Mouse (Mus musculus): ENCODE measurements around the gene Tmed2. TPM values are rescaled to one million over a fixed set of nuclear protein-coding genes. Genes with fewer than 3 reads are reported as not detected.
"Not testable (repeated sequence)": the region's sequence is repeated elsewhere in the genome, so short reads cannot be mapped to it uniquely, and the experiment has no call there.

Tmed2 gene
- polyA plus RNA-seq, 1 experiment from 2014 or later, result 649 TPM

DNA sequence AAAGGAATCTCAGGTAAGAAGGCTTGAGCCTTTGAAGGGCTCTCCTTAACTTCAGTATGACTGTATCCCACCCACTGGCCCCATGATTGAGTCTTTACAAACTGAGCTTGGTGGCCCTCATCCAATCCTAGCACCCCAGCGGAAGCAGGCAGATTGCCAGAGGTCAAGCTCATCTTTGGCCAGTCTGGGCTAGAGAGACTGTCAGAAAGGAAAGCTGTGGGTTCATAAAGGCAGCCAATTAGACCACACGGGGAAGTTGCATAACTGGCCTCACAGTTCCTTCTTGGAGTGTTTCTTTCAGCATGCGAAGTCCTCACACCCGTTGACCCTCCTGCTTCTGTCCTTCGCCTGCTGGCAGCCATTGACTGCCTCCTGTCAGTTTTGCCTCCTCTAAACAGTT is 42.0 kb downstream of the Tmed2 start:
- peaks cover 6% of the 10 kb centered on the region; the same call in 1 of the 2 replicates for H3K4me1 ChIP-seq (ENCODE audit: control insufficient read depth, insufficient read depth, low read length)
- 81% methylated on average over 5 of the region's 5 CpGs for WGBS
- H3K9me3 ChIP-seq (ENCODE audit: control insufficient read depth, low read length), result no peaks in the 10 kb centered on the region
- no peak overlapping the region for H3K9ac ChIP-seq (ENCODE audit: low read depth, low read length)
- H3K4me2 ChIP-seq (ENCODE audit: low read depth, low read length), result no peak overlapping the region
- H3K27ac ChIP-seq (ENCODE audit: low read length), result no peak overlapping the region
- no peak overlapping the region for H3K4me3 ChIP-seq (ENCODE audit: low read length)
- no peak for ATAC-seq
- H3K27me3 ChIP-seq (replicated peaks; ENCODE audit: control insufficient read depth, insufficient read depth, low read length), result no peaks in the 10 kb centered on the region
- H3K36me3 ChIP-seq (ENCODE audit: control insufficient read depth, insufficient read depth, low read length), result peaks cover 14% of the 10 kb centered on the region

DNA sequence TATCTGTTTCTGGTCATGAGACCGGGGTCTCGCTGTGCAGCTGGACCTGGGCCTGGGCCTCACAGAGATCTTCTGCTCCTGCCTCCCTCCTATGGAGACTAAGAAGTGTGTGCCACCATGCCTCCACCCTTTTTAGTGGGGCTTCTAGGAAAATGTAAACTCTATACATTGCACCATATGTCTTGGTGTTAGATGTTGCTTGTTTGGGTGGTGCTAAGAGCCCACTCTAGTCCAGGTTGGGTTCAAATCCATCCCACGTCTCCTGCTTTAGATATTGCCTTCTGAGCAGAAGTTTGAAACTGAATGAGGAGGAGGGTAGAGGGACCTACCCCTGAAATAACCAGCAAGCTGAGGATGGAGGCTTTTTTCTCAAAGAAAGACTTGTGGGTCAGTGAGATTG is 52.3 kb downstream of the Tmed2 start:
- Histone ChIP-seq H3K9ac (ENCODE audit: low read depth, low read length) (no peak overlapping the region), H3K36me3 (ENCODE audit: control insufficient read depth, insufficient read depth, low read length) (peaks cover 3% of the 10 kb centered on the region; the same call in 1 of the 2 replicates), H3K4me1 (ENCODE audit: control insufficient read depth, insufficient read depth, low read length) (no peaks in the 10 kb centered on the region), H3K27ac (ENCODE audit: low read length) (no peak overlapping the region), H3K4me2 (ENCODE audit: low read depth, low read length) (no peak overlapping the region), H3K9me3 (ENCODE audit: control insufficient read depth, low read length) (no peaks in the 10 kb centered on the region), H3K4me3 (ENCODE audit: low read length) (no peak overlapping the region), H3K27me3 (replicated peaks; ENCODE audit: control insufficient read depth, insufficient read depth, low read length) (no peaks in the 10 kb centered on the region)
- 95% methylated on average over 3 of the region's 3 CpGs for WGBS
- no peak for ATAC-seq

DNA sequence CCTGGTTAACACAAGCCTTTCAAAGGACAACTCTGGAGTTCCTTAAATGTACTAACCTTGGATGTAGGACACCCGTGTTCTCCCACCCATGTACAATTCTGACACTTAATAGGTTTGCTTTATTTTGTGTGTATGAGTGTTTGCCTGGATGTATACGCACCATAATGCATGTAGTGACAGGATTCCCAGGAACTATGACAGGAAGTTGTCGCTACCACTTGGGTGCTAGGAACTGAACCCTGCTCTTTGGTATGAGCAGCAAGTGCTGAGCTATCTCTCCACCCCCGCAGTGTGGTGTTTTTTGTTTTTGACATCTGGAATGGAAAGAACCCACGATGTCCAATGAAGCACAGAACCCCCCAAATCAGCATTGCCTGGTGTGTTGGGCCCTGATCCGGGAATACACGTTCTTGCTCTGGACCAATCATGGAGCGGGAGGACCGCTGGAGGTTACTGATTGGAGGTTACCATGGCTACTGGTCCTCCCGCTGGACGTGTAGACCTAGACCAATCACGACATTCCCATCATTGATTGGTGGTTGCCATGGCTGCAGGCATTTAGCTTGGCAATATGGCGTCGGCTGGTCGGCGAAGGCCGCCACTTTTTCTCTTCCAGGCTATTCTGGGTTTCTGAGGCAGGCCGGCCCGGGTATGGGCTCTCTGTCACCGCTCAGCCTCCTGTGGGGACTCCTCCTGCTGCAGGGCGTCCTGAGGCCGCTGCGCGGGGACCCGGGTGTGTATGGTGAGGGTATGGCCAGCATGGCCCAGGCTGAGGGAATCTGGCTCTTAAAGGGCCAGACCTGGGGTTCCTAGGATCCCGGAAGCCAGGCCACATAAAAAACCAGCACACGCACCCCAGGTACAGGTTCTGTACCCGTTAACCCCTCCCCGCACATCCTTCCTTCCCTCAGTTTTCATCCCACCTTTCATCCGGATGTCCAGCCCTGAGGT is 58.0 kb downstream of the Tmed2 start:
- 7% methylated on average over 30 of the region's 30 CpGs for WGBS
- peak; percentile 100 for ATAC-seq
- peaks cover 5% of the 10 kb centered on the region for H3K4me1 ChIP-seq (ENCODE audit: control insufficient read depth, insufficient read depth, low read length)
- no peaks in the 10 kb centered on the region for H3K9me3 ChIP-seq (ENCODE audit: control insufficient read depth, low read length)
- H3K9ac ChIP-seq (ENCODE audit: low read depth, low read length), result peak overlapping the region; percentile 76
- peak overlapping the region; percentile 92 for H3K4me2 ChIP-seq (ENCODE audit: low read depth, low read length)
- H3K27ac ChIP-seq (ENCODE audit: low read length), result no peak overlapping the region
- peak overlapping the region; percentile 84 for H3K4me3 ChIP-seq (ENCODE audit: low read length)
- H3K36me3 ChIP-seq (ENCODE audit: control insufficient read depth, insufficient read depth, low read length), result peaks cover 2% of the 10 kb centered on the region; the same call in 1 of the 2 replicates
- H3K27me3 ChIP-seq (replicated peaks; ENCODE audit: control insufficient read depth, insufficient read depth, low read length), result no peaks in the 10 kb centered on the region

DNA sequence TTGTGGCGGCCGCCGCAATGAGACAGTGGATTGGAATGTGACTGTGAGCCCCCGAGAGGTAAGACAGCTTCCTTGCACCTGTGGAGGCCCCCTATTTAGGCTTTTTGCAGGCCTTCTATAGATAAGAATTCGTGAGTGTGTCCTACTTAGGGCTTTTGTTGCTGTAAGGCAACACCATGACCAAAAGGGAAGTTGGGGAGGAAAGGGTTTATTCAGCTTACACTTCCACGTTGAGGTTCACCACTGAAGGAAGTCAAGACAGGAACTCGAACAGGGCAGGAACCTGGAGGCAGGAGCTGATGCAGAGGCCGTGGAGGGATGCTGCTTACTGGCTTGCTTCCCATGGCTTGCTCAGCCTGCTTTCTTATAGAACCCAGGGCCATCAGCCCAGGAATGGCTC is 59.2 kb downstream of the Tmed2 start:
- not testable (repeated sequence) for H3K4me2 ChIP-seq (ENCODE audit: low read depth, low read length); H3K9me3 ChIP-seq (ENCODE audit: control insufficient read depth, low read length); H3K4me3 ChIP-seq (ENCODE audit: low read length); H3K27me3 ChIP-seq (replicated peaks; ENCODE audit: control insufficient read depth, insufficient read depth, low read length); H3K27ac ChIP-seq (ENCODE audit: low read length); H3K9ac ChIP-seq (ENCODE audit: low read depth, low read length); ATAC-seq; H3K4me1 ChIP-seq (ENCODE audit: control insufficient read depth, insufficient read depth, low read length); H3K36me3 ChIP-seq (ENCODE audit: control insufficient read depth, insufficient read depth, low read length)
- WGBS, result 60% methylated on average over 8 of the region's 8 CpGs

Other genes starting within 250 kb of the Tmed2 start
- 5.6 and 6.6 TPM in 2 replicates for gene Mphosph9, start 212.7 kb upstream of the Tmed2 start, polyA plus RNA-seq (2015; fragmentation: Nextera tagmentation; extraction: Ambion mirVana)
- gene 2810006K23Rik, start 212.6 kb upstream of the Tmed2 start, polyA plus RNA-seq (2015; fragmentation: Nextera tagmentation; extraction: Ambion mirVana), result 13.6 and 14.9 TPM in 2 replicates
- 17.8 and 21.1 TPM in 2 replicates for gene Cdk2ap1, start 177.6 kb upstream of the Tmed2 start, polyA plus RNA-seq (2015; fragmentation: Nextera tagmentation; extraction: Ambion mirVana)
- gene Sbno1, start 114.7 kb upstream of the Tmed2 start, polyA plus RNA-seq (2015; fragmentation: Nextera tagmentation; extraction: Ambion mirVana), result 78.6 and 83.7 TPM in 2 replicates
- 50.6 and 54.3 TPM in 2 replicates for gene Kmt5a, start 100.8 kb upstream of the Tmed2 start, polyA plus RNA-seq (2015; fragmentation: Nextera tagmentation; extraction: Ambion mirVana)
- 55.1 and 55.4 TPM in 2 replicates for gene Rilpl2, start 62.3 kb upstream of the Tmed2 start, polyA plus RNA-seq (2015; fragmentation: Nextera tagmentation; extraction: Ambion mirVana)
- 20.1 and 20.9 TPM in 2 replicates for gene Snrnp35, start 57.6 kb upstream of the Tmed2 start, polyA plus RNA-seq (2015; fragmentation: Nextera tagmentation; extraction: Ambion mirVana)
- gene Rilpl1, start 9.3 kb upstream of the Tmed2 start, polyA plus RNA-seq (2015; fragmentation: Nextera tagmentation; extraction: Ambion mirVana), result 8.6 and 8.8 TPM in 2 replicates
- gene Ddx55, start 12.2 kb downstream of the Tmed2 start, polyA plus RNA-seq (2015; fragmentation: Nextera tagmentation; extraction: Ambion mirVana), result 12.5 and 14.5 TPM in 2 replicates
- 85.5 and 86.6 TPM in 2 replicates for gene Eif2b1, start 38.4 kb downstream of the Tmed2 start, polyA plus RNA-seq (2015; fragmentation: Nextera tagmentation; extraction: Ambion mirVana)
- 51.2 and 52.2 TPM in 2 replicates for gene Gtf2h3, start 38.4 kb downstream of the Tmed2 start, polyA plus RNA-seq (2015; fragmentation: Nextera tagmentation; extraction: Ambion mirVana)
- gene Atp6v0a2, start 87.9 kb downstream of the Tmed2 start, polyA plus RNA-seq (2015; fragmentation: Nextera tagmentation; extraction: Ambion mirVana), result 61.5 and 67.9 TPM in 2 replicates
- gene Dnah10, start 184.4 kb downstream of the Tmed2 start, polyA plus RNA-seq (2015; fragmentation: Nextera tagmentation; extraction: Ambion mirVana), result 0.02 and 0.04 TPM in 2 replicates

All from intestine, embryonic 16.5 days (tissue).